Mouse (Mus musculus): ENCODE data around the gene 2410131K14Rik. TPM values are rescaled to one million over a fixed set of nuclear protein-coding genes. Genes with fewer than 3 reads are reported as not detected.

The 2410131K14Rik gene
- polyA plus RNA-seq, 1 experiment from 2014 or later: 12.9 TPM

GRCm38 (mm10) chr5:118294086-118294864 is 49.2 kb downstream of the 2410131K14Rik start:
- Histone ChIP-seq H3K36me3 (no peaks in the 10 kb centered on the region), H3K9me3 (no peaks in the 10 kb centered on the region), H3K4me1 (peaks cover 73% of the 10 kb centered on the region), H3K27ac (peak overlapping the region; percentile 98), H3K27me3 (no peaks in the 10 kb centered on the region), H3K4me2 (replicated peaks) (peak overlapping the region; percentile 58), H3K4me3 (peak overlapping the region; percentile 26), H3K9ac (0 out of 2 replicates have a peak overlapping the region, but pooled peaks have one; percentile 35)
- ATAC-seq (ENCODE audit: low FRiP score, low read depth): peak; percentile 95
- 8% methylated on average over 23 of the region's 23 CpGs for WGBS

- 78% methylated on average over 7 of the region's 7 CpGs for WGBS
- Histone ChIP-seq H3K9ac (0 out of 2 replicates have a peak overlapping the region, but pooled peaks have one; percentile 35), H3K9me3 (no peaks in the 10 kb centered on the region), H3K4me1 (peaks cover 73% of the 10 kb centered on the region), H3K4me2 (replicated peaks) (peak overlapping the region; percentile 58), H3K27me3 (no peaks in the 10 kb centered on the region), H3K4me3 (peak overlapping the region; percentile 26), H3K36me3 (no peaks in the 10 kb centered on the region), H3K27ac (peak overlapping the region; percentile 98)
- no peak for ATAC-seq (ENCODE audit: low FRiP score, low read depth)
These were observed 49.8 kb downstream of the 2410131K14Rik start for GRCm38 (mm10) chr5:118294865-118295258.

- Histone ChIP-seq H3K36me3 (no peaks in the 10 kb centered on the region), H3K4me2 (replicated peaks) (no peak overlapping the region), H3K9me3 (no peaks in the 10 kb centered on the region), H3K4me1 (peaks cover 66% of the 10 kb centered on the region), H3K27me3 (no peaks in the 10 kb centered on the region), H3K9ac (no peak overlapping the region), H3K27ac (peak overlapping the region; percentile 67), H3K4me3 (no peak overlapping the region)
- ATAC-seq (ENCODE audit: low FRiP score, low read depth): no peak
- WGBS: 22% methylated on average over 12 of the region's 12 CpGs
These were observed 52.3 kb downstream of the 2410131K14Rik start for GRCm38 (mm10) chr5:118297338-118297746.

GRCm38 (mm10) chr5:118299720-118300400 is 54.8 kb downstream of the 2410131K14Rik start:
- ATAC-seq (ENCODE audit: low FRiP score, low read depth): peak; percentile 43
- H3K27me3 ChIP-seq: no peaks in the 10 kb centered on the region
- 0 out of 2 replicates have a peak overlapping the region, but pooled peaks have one; percentile 1 for H3K4me2 ChIP-seq (replicated peaks)
- H3K9ac ChIP-seq: no peak overlapping the region
- H3K36me3 ChIP-seq: no peaks in the 10 kb centered on the region
- 61% methylated on average over 11 of the region's 11 CpGs for WGBS
- H3K4me3 ChIP-seq: no peak overlapping the region
- H3K9me3 ChIP-seq: no peaks in the 10 kb centered on the region
- peaks cover 57% of the 10 kb centered on the region for H3K4me1 ChIP-seq
- peak overlapping the region; percentile 81 for H3K27ac ChIP-seq

GRCm38 (mm10) chr5:118302466-118303155 is 57.6 kb downstream of the 2410131K14Rik start:
- Histone ChIP-seq H3K9ac (no peak overlapping the region), H3K27me3 (no peaks in the 10 kb centered on the region), H3K4me2 (replicated peaks) (no peak overlapping the region), H3K27ac (0 out of 2 replicates have a peak overlapping the region, but pooled peaks have one; percentile 33), H3K36me3 (no peaks in the 10 kb centered on the region), H3K9me3 (no peaks in the 10 kb centered on the region), H3K4me1 (peaks cover 36% of the 10 kb centered on the region), H3K4me3 (no peak overlapping the region)
- 54% methylated on average over 9 of the region's 9 CpGs for WGBS
- no peak for ATAC-seq (ENCODE audit: low FRiP score, low read depth)

GRCm38 (mm10) chr5:118304970-118305618 is 60.1 kb downstream of the 2410131K14Rik start:
- no peaks in the 10 kb centered on the region for H3K9me3 ChIP-seq
- no peak overlapping the region for H3K4me2 ChIP-seq (replicated peaks)
- no peak overlapping the region for H3K9ac ChIP-seq
- WGBS: 86% methylated on average over 19 of the region's 19 CpGs
- H3K36me3 ChIP-seq: no peaks in the 10 kb centered on the region
- no peaks in the 10 kb centered on the region for H3K27me3 ChIP-seq
- ATAC-seq (ENCODE audit: low FRiP score, low read depth): no peak
- H3K27ac ChIP-seq: no peak overlapping the region
- no peak overlapping the region for H3K4me3 ChIP-seq
- H3K4me1 ChIP-seq: peaks cover 23% of the 10 kb centered on the region

GRCm38 (mm10) chr5:118310389-118310788 is 65.4 kb downstream of the 2410131K14Rik start:
- H3K4me3 ChIP-seq: no peak overlapping the region
- no peak overlapping the region for H3K27ac ChIP-seq
- H3K4me2 ChIP-seq (replicated peaks): no peak overlapping the region
- no peak overlapping the region for H3K9ac ChIP-seq
- no peak for ATAC-seq (ENCODE audit: low FRiP score, low read depth)
- H3K27me3 ChIP-seq: no peaks in the 10 kb centered on the region
- peaks cover 7% of the 10 kb centered on the region for H3K4me1 ChIP-seq
- no peaks in the 10 kb centered on the region for H3K9me3 ChIP-seq
- WGBS: 83% methylated on average over 6 of the region's 6 CpGs
- H3K36me3 ChIP-seq: no peaks in the 10 kb centered on the region

- H3K27ac ChIP-seq: no peak overlapping the region
These were observed 66.2 kb downstream of the 2410131K14Rik start for GRCm38 (mm10) chr5:118311251-118311650.

GRCm38 (mm10) chr5:118313766-118314165 is 68.7 kb downstream of the 2410131K14Rik start:
- no peaks in the 10 kb centered on the region for H3K9me3 ChIP-seq
- H3K36me3 ChIP-seq: no peaks in the 10 kb centered on the region
- no peaks in the 10 kb centered on the region; the same call in 1 of the 2 replicates for H3K27me3 ChIP-seq
- no peak overlapping the region for H3K4me2 ChIP-seq (replicated peaks)
- WGBS: 93% methylated on average over 6 of the region's 6 CpGs
- H3K4me3 ChIP-seq: no peak overlapping the region
- no peak overlapping the region for H3K27ac ChIP-seq
- peaks cover 25% of the 10 kb centered on the region for H3K4me1 ChIP-seq
- H3K9ac ChIP-seq: no peak overlapping the region
- ATAC-seq (ENCODE audit: low FRiP score, low read depth): no peak

More at GRCm38 (mm10) chr5:118311251-118311650, 66.2 kb downstream of the 2410131K14Rik start:
- Histone ChIP-seq H3K4me1 (peaks cover 12% of the 10 kb centered on the region), H3K36me3 (no peaks in the 10 kb centered on the region), H3K9ac (no peak overlapping the region), H3K27me3 (no peaks in the 10 kb centered on the region), H3K4me3 (no peak overlapping the region), H3K9me3 (no peaks in the 10 kb centered on the region), H3K4me2 (replicated peaks) (no peak overlapping the region)
- ATAC-seq (ENCODE audit: low FRiP score, low read depth): no peak
- 55% methylated on average over 10 of the region's 10 CpGs for WGBS
